In the genomic region with DNA sequence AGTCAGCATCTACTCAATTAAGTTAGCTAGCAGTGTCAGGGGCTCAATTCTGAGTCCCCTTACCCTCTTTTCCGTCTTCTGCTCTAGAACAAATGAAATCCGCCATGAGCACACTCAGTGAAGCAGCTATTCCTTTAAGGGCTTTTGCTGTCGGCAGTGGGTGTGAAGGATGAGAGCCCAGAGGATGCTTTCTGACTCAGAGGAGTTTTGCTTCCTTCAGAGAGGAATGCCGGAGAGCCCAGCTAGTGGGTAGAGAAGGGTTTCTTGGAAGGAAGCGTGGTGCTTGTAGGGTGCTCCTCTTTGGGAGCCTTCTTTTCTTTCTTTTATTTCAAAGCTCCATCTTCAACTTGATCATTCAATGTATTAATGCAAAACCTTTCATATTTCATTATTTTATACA, we compare ENCODE assay signal across 33 mouse cellular contexts. TPM values are rescaled to one million over a fixed set of nuclear protein-coding genes. Genes with fewer than 3 reads are reported as not detected.
"Had no signal": no experiment of that assay in that cellular context is flagged by ENCODE, and none has a peak within 500 bp of the region (broad histone marks: within the 10 kb centered on the region; RNA-seq: fewer than 3 reads in every experiment).

No protein-coding gene starts in this region.

- ATAC-seq: hindbrain, embryonic 16.5 days; hindbrain, postnatal 0 days; inflammation-experienced regulatory T-cells, adult 6 months; intestine, embryonic 15.5 days; intestine, embryonic 16.5 days; intestine, postnatal 0 days had no signal

- DNase-seq: heart, postnatal 10 days; heart, postnatal 14 days; heart, postnatal 36 days; heart, postnatal 4 days; kidney, adult 11 months; kidney, adult 18-20 months; kidney, adult 2 months; kidney, adult 8-10 months; kidney, adult 9 months; kidney, postnatal 10 days; kidney, postnatal 14 days; kidney, postnatal 25 days; kidney, postnatal 36 days; kidney, postnatal 4 days; layer of hippocampus, adult 9-11 months; layer of hippocampus, postnatal 36 days had no signal

RNA-seq across cellular contexts. Expression of a gene that starts 10.1 kb away (rescaled TPM):
- total RNA-seq: heart, postnatal 10 days; heart, postnatal 14 days; heart, postnatal 25 days; heart, postnatal 36 days; heart, postnatal 4 days; hematopoietic stem cell, adult 5-6 weeks; layer of hippocampus, adult 18-20 months; layer of hippocampus, adult 2 months; layer of hippocampus, adult 8-10 months; layer of hippocampus, postnatal 10 days; layer of hippocampus, postnatal 14 days; layer of hippocampus, postnatal 25 days; layer of hippocampus, postnatal 36 days; left cerebral cortex, adult 18-20 months; left cerebral cortex, adult 2 months; left cerebral cortex, adult 8-10 months had no signal
